Mouse (Mus musculus) neural tube, embryonic 13.5 days (tissue): ENCODE measurements around the gene Slc19a2. TPM values are rescaled to one million over a fixed set of nuclear protein-coding genes. Genes with fewer than 3 reads are reported as not detected.

ENCODE experiments used
- ATAC-seq: fragments of 200-750 bp; cut with Nextera tagmentation; 2 replicates; pipeline ENCODE4 v1.8.0; 2017; ENCODE audit warnings: low read depth, mild to moderate bottlenecking, moderate TSS enrichment, moderate library complexity
- H3K27ac ChIP-seq: fragments of 300-500 bp; sonication (generic); replicated peaks from 2 replicates; pipeline ENCODE4 v1.5.1; 2015; ENCODE audit warnings: moderate library complexity, mild to moderate bottlenecking, inconsistent platforms
- H3K27me3 ChIP-seq: fragments of 300-500 bp; sonication (generic); 2 replicates; pipeline ENCODE4 v1.6.1; 2015; ENCODE audit warnings: mild to moderate bottlenecking, inconsistent platforms
- H3K36me3 ChIP-seq: fragments of 300-500 bp; sonication (generic); 2 replicates; pipeline ENCODE4 v1.6.1; 2015; ENCODE audit warnings: mild to moderate bottlenecking, inconsistent platforms
- H3K4me1 ChIP-seq: fragments of 300-500 bp; sonication (generic); replicated peaks from 2 replicates; pipeline ENCODE4 v1.6.1; 2015; ENCODE audit warnings: inconsistent platforms
- H3K4me2 ChIP-seq: fragments of 300-500 bp; sonication (generic); 2 replicates; pipeline ENCODE4 v1.6.1; 2015; ENCODE audit warnings: inconsistent platforms, mild to moderate bottlenecking, moderate library complexity
- H3K4me3 ChIP-seq: fragments of 300-500 bp; sonication (generic); 2 replicates; pipeline ENCODE4 v1.5.1; 2015; ENCODE audit warnings: mild to moderate bottlenecking, inconsistent platforms
- H3K9ac ChIP-seq: fragments of 300-500 bp; sonication (generic); 2 replicates; pipeline ENCODE4 v1.6.1; 2015; ENCODE audit warnings: moderate library complexity, mild to moderate bottlenecking, inconsistent platforms
- H3K9me3 ChIP-seq: fragments of 300-500 bp; sonication (generic); 2 replicates; pipeline ENCODE4 v1.6.1; 2016; ENCODE audit warnings: inconsistent platforms
- WGBS: fragments of 180-500 bp; shearing (Covaris S2); methylation state at CpG from one replicate; pipeline ENCODE4 v1.1.7; 2015; 5-methylcytosine and 5-hydroxymethylcytosine counted together
- polyA plus RNA-seq: library from polyadenylated mRNA; unstranded; fragments of >200 nt; fragmentation: Nextera tagmentation; extraction: Ambion mirVana; gene quantifications from 2 replicates; pipeline ENCODE4 v1.2.1, GENCODE M21; 2015

Gene Slc19a2
- 6.1 and 7.3 TPM in 2 replicates for polyA plus RNA-seq

- Histone ChIP-seq H3K27me3 (no peaks in the 10 kb centered on the region), H3K9ac (peak within 1 kb of the TSS; percentile 74), H3K36me3 (no peaks in the 10 kb centered on the region), H3K4me3 (peak within 1 kb of the TSS; percentile 70), H3K4me2 (peak within 1 kb of the TSS; percentile 81), H3K9me3 (no peaks in the 10 kb centered on the region), H3K27ac (peak within 1 kb of the TSS; percentile 71), H3K4me1 (peaks cover 26% of the 10 kb centered on the region)
- ATAC-seq = peak; percentile 96
- WGBS = under 1% methylated on average over 73 of the region's 79 CpGs
Observed at GRCm38 (mm10) chr1:164248465-164249331, at the start of gene Slc19a2. TSS of gene Slc19a2 (plus strand) at chr1:164249046.

- Histone ChIP-seq H3K36me3 (no peaks in the 10 kb centered on the region), H3K27ac (no peak overlapping the region), H3K9me3 (peaks cover 10% of the 10 kb centered on the region; the same call in 1 of the 2 replicates), H3K9ac (no peak overlapping the region), H3K27me3 (no peaks in the 10 kb centered on the region), H3K4me1 (no peaks in the 10 kb centered on the region), H3K4me3 (no peak overlapping the region), H3K4me2 (no peak overlapping the region)
- ATAC-seq = no peak
- WGBS = 92% methylated on average over 4 of the region's 4 CpGs
Observed at GRCm38 (mm10) chr1:164199551-164199950, 49.3 kb upstream of the Slc19a2 start.

- H3K36me3 ChIP-seq = no peaks in the 10 kb centered on the region
- no peaks in the 10 kb centered on the region for H3K27me3 ChIP-seq
- no peak overlapping the region for H3K9ac ChIP-seq
- no peaks in the 10 kb centered on the region for H3K4me1 ChIP-seq
- no peak overlapping the region for H3K27ac ChIP-seq
- H3K4me3 ChIP-seq = no peak overlapping the region
- H3K4me2 ChIP-seq = no peak overlapping the region
- WGBS = 78% methylated on average over 2 of the region's 2 CpGs
- ATAC-seq = no peak
- no peaks in the 10 kb centered on the region for H3K9me3 ChIP-seq
Observed at GRCm38 (mm10) chr1:164208437-164208836, 40.4 kb upstream of the Slc19a2 start.

- ATAC-seq = no peak
Observed at GRCm38 (mm10) chr1:164210899-164211298, 37.9 kb upstream of the Slc19a2 start.

GRCm38 (mm10) chr1:164212686-164213085 is 36.2 kb upstream of the Slc19a2 start:
- H3K27ac ChIP-seq = no peak overlapping the region
- H3K36me3 ChIP-seq = no peaks in the 10 kb centered on the region
- ATAC-seq = no peak
- no peak overlapping the region for H3K9ac ChIP-seq
- peaks cover 2% of the 10 kb centered on the region; the same call in 1 of the 2 replicates for H3K4me1 ChIP-seq
- H3K4me3 ChIP-seq = no peak overlapping the region
- no peaks in the 10 kb centered on the region for H3K9me3 ChIP-seq
- no peak overlapping the region for H3K4me2 ChIP-seq
- WGBS = 87% methylated on average over 8 of the region's 8 CpGs
- H3K27me3 ChIP-seq = no peaks in the 10 kb centered on the region

More at GRCm38 (mm10) chr1:164210899-164211298, 37.9 kb upstream of the Slc19a2 start:
- H3K36me3 ChIP-seq = no peaks in the 10 kb centered on the region
- no peaks in the 10 kb centered on the region for H3K4me1 ChIP-seq
- H3K4me2 ChIP-seq = no peak overlapping the region
- no peaks in the 10 kb centered on the region for H3K9me3 ChIP-seq
- H3K9ac ChIP-seq = no peak overlapping the region
- 83% methylated on average over 4 of the region's 4 CpGs for WGBS
- no peaks in the 10 kb centered on the region for H3K27me3 ChIP-seq
- H3K27ac ChIP-seq = no peak overlapping the region
- H3K4me3 ChIP-seq = no peak overlapping the region

GRCm38 (mm10) chr1:164214190-164214589 is 34.7 kb upstream of the Slc19a2 start:
- H3K9ac ChIP-seq = no peak overlapping the region
- H3K4me1 ChIP-seq = peaks cover 9% of the 10 kb centered on the region
- 58% methylated on average over 8 of the region's 8 CpGs for WGBS
- no peak overlapping the region for H3K27ac ChIP-seq
- no peaks in the 10 kb centered on the region for H3K27me3 ChIP-seq
- no peak overlapping the region for H3K4me2 ChIP-seq
- no peak overlapping the region for H3K4me3 ChIP-seq
- ATAC-seq = no peak
- H3K9me3 ChIP-seq = no peaks in the 10 kb centered on the region
- H3K36me3 ChIP-seq = no peaks in the 10 kb centered on the region

GRCm38 (mm10) chr1:164215097-164215496 is 33.7 kb upstream of the Slc19a2 start:
- Histone ChIP-seq H3K4me3 (no peak overlapping the region), H3K27ac (no peak overlapping the region), H3K36me3 (no peaks in the 10 kb centered on the region), H3K4me2 (no peak overlapping the region), H3K9me3 (no peaks in the 10 kb centered on the region), H3K9ac (no peak overlapping the region), H3K4me1 (peaks cover 9% of the 10 kb centered on the region), H3K27me3 (no peaks in the 10 kb centered on the region)
- ATAC-seq = no peak
- WGBS = 76% methylated on average over 3 of the region's 3 CpGs

GRCm38 (mm10) chr1:164215540-164215939 is 33.3 kb upstream of the Slc19a2 start:
- no peak overlapping the region for H3K9ac ChIP-seq
- H3K9me3 ChIP-seq = no peaks in the 10 kb centered on the region
- no peaks in the 10 kb centered on the region for H3K27me3 ChIP-seq
- ATAC-seq = no peak
- WGBS = 86% methylated on average over 6 of the region's 6 CpGs
- no peaks in the 10 kb centered on the region for H3K36me3 ChIP-seq
- H3K4me1 ChIP-seq = peaks cover 9% of the 10 kb centered on the region
- H3K4me3 ChIP-seq = no peak overlapping the region
- H3K4me2 ChIP-seq = no peak overlapping the region
- H3K27ac ChIP-seq = no peak overlapping the region

GRCm38 (mm10) chr1:164217791-164218685 is 30.8 kb upstream of the Slc19a2 start:
- no peak for ATAC-seq
- WGBS = 47% methylated on average over 15 of the region's 15 CpGs

GRCm38 (mm10) chr1:164220261-164220660 is 28.6 kb upstream of the Slc19a2 start:
- Histone ChIP-seq H3K9ac (no peak overlapping the region), H3K4me3 (no peak overlapping the region)

More at GRCm38 (mm10) chr1:164217791-164218685, 30.8 kb upstream of the Slc19a2 start:
- H3K27me3 ChIP-seq = peaks cover 5% of the 10 kb centered on the region
- peaks cover 9% of the 10 kb centered on the region for H3K4me1 ChIP-seq
- H3K36me3 ChIP-seq = no peaks in the 10 kb centered on the region
- no peak overlapping the region for H3K4me3 ChIP-seq
- no peak overlapping the region for H3K27ac ChIP-seq
- no peaks in the 10 kb centered on the region for H3K9me3 ChIP-seq
- H3K9ac ChIP-seq = peak overlapping the region; percentile 8; the same call in 1 of the 2 replicates
- H3K4me2 ChIP-seq = peak overlapping the region; percentile 25

GRCm38 (mm10) chr1:164223089-164223488 is 25.8 kb upstream of the Slc19a2 start:
- no peak overlapping the region for H3K4me2 ChIP-seq
- no peak overlapping the region for H3K4me3 ChIP-seq
- no peak overlapping the region for H3K27ac ChIP-seq
- H3K9me3 ChIP-seq = no peaks in the 10 kb centered on the region
- H3K27me3 ChIP-seq = peaks cover 9% of the 10 kb centered on the region
- H3K9ac ChIP-seq = no peak overlapping the region
- ATAC-seq = no peak
- peaks cover 3% of the 10 kb centered on the region for H3K4me1 ChIP-seq
- H3K36me3 ChIP-seq = no peaks in the 10 kb centered on the region

More at GRCm38 (mm10) chr1:164220261-164220660, 28.6 kb upstream of the Slc19a2 start:
- Histone ChIP-seq H3K4me1 (peaks cover 9% of the 10 kb centered on the region), H3K36me3 (no peaks in the 10 kb centered on the region), H3K27ac (no peak overlapping the region), H3K27me3 (peaks cover 9% of the 10 kb centered on the region), H3K4me2 (no peak overlapping the region), H3K9me3 (no peaks in the 10 kb centered on the region)
- 84% methylated on average over 4 of the region's 4 CpGs for WGBS
- no peak for ATAC-seq
